Mouse (Mus musculus): Measurements from ENCODE around the gene Tob1.

Tob1 gene

DNA sequence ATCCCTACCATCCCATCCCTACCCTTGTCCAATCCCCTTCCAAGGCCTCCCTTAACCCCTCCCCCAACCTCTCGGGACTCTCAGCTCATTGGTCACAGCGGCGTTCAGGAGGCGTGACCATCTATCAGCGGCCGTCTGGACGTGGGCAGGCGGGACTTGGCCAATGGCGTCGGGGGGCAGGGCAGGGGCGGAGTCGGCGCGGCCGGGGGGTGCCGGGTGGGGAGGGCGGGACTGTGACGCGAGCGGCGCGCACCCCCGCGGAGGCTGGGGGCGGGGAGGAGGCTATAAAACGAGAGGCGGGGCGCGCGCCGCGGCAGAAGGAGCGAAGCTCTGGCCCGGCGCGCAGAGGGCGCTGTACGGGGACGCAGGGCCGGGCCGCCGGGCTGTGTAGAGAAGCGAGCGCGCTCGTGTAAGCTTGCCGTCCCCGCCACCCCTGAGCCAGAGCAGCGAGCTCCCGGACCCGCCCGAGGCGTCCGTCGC is at the start of gene Tob1:
Gene Tob1 (plus strand): TSS at position 331 of the 480 bp plus-strand sequence.
- in situ Hi-C loops (cut with MboI, MseI) = no loop called here

DNA sequence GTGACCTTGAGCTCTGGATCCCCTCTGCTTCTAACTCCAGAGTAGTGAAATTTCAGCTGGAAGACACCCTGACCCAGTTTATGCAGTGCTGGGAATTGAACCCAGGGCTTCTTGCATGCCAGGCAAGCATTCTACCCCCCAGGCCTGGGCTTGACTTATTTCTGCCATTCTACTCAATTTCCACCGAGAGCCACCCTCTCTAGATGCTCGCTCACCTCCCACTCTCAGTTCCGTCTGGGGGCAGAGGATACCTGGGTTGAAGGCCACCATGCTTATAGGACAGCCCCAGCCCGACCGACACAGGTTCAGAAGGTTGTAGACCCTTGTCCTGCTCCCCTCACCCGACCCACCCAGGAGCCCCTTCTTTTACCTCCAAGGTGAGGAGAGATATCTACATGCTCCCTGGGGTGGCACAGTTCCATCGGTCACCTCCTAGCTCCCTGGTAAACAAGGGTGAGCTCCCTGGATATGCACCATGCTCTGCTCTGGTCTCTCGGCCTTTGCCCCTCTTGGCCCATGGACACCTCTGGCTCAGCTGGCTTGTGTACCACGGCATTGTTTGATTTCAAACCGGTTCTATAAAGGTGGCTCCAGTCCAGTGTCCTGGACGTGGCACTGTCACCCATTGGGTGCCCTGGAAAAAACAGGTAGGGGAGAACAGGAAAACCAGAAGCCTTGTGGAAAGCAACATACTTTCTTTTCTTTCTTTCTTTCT is 49.2 kb upstream of the Tob1 start:
- in situ Hi-C loops (cut with MboI, MseI) = no loop called here

- in situ Hi-C loops (cut with MboI, MseI) = no loop called here
These were observed 48.1 kb upstream of the Tob1 start for GRCm38 (mm10) chr11:94163005-94163767.

DNA sequence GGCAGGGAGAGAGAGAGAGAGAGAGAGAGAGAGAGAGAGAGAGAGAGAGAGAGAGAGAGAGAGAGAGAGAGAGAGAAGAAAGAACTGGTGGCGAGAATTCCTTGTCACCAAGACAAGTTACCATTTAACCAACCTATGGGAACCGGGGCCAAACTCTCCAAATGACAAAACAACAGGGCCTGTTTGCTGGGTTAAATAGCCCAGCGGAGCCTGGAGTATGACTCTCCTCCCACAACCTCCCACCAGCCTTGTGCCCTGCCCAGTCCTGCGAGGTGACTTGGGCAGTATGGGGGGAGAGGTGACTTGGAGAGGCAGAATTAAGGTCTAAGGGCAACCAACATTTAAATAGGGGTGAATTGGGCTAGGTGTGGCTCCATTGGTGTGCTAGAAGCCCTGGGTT is 45.5 kb upstream of the Tob1 start:
- in situ Hi-C loops (cut with MboI, MseI) = no loop called here

GRCm38 (mm10) chr11:94168238-94168637 is 43.0 kb upstream of the Tob1 start:
- in situ Hi-C loops (cut with MboI, MseI) = no loop called here

DNA sequence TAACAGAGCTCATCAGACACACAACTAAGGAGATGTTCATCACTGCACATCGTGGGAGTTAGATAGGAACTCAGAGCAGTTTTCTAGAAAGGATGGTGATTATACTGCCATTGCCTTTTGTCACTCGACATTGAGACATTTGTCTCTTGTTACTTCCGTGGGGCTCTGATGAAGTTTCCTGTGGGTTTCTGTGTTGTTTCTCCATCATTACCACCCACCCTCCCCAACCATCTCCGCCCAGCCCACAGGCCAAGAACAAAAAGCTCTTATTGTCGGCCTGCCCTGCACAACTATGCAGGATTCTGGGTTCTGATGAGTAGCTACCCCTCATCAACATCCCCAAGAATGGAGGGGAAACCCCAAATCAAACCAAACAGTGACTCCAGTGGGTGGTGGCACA is 41.7 kb upstream of the Tob1 start:
- in situ Hi-C loops (cut with MboI, MseI) = no loop called here

GRCm38 (mm10) chr11:94171691-94172090 is 39.6 kb upstream of the Tob1 start:
- in situ Hi-C loops (cut with MboI, MseI) = no loop called here

GRCm38 (mm10) chr11:94172186-94172585 is 39.1 kb upstream of the Tob1 start:
- in situ Hi-C loops (cut with MboI, MseI) = no loop called here

- in situ Hi-C loops (cut with MboI, MseI) = no loop called here
These were observed 37.5 kb upstream of the Tob1 start for GRCm38 (mm10) chr11:94173726-94174146.

GRCm38 (mm10) chr11:94175288-94175687 is 36.0 kb upstream of the Tob1 start:
- in situ Hi-C loops (cut with MboI, MseI) = no loop called here

DNA sequence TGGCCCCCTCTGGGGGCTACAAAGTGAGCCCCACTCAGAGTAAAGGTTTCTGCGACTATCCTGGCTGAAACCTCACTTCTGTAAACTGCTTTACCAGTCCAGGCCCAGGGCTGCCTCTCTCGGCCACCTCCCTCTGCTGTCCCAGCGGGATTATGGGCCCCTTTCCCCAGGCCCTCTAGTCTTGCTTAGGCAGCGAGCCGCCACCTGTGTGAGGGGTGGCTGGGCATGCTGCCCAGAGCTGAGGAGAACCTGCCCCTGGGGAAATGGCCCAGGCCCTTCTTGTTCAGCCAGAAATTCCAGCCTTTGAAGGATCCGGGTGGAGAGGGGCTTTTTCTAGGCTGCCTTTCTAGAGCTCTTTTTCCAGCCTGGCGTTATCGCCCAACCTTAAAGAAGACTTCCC is 35.6 kb upstream of the Tob1 start:
- in situ Hi-C loops (cut with MboI, MseI) = no loop called here

DNA sequence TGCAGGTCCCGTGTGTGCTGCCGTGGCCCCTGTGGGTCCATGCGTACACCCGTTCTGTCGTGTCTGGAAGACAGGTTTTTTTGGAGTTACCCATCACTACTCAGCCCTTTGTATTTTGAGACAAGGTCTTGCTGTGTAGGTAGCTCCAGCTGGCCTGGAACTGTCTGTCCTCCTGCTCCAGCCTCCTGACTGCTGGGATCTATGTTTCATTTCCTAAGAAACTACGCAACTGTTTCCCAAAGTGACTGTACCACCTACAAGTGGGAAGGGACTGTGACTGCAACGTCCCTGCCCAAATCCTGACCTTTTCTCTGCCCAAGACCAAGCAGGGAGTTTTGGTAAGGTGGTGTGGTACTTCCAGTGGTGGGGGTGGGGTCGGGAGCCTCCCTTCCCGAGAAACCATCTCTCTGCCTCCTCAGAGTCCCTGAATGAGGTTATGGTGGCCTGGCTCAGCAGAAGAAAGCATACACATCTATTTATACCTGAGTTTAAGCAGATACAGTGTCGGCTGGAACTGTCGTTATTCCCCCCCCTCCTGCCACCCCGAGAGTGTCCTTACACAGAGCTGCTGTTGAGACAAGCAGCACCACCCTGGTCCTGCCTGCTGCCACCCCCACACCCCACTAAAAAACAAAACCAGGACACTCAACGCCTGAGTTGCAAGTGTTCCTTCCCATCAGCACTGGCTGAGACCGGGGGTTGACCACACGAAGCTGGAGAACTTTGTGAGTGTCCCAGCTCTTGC is 33.2 kb upstream of the Tob1 start:
- in situ Hi-C loops (cut with MboI, MseI) = no loop called here

DNA sequence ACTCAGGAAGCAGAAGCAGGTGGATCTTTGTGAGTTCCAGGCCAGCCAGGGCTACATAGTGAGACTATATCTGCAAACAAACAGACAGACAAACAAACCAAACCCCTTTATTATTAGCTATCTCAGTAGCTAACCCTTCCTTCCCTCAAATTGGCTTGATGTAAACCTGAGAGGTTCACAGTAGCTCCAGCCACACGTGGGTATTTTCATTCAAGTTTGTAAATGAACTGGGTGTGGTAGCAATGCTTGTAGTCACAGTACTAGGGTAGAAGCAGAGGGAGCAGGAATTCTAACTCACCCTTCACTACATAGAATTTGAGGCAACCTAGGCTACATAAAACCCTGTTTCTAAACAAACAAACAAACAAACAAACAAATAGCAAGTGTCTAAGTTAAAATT is 31.5 kb upstream of the Tob1 start:
- in situ Hi-C loops (cut with MboI, MseI) = no loop called here

DNA sequence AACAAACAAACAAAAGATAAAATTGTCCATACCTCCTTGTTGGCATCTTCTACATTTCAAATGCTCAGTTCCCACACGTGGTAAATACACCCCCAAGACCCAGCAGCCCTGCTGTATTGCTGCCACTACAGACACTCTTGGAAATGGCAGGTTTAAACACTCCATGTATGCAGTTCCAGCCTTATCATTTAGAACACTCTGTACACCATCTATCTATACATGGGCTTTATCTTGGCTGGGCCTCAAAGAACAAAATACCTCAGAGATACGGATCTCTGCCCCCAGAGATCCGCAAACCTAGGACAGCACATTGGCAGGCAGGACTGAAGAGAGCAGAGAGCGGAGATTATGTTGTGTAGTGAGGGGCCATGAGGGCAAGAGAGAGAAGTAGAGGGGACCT is 31.1 kb upstream of the Tob1 start:
- in situ Hi-C loops (cut with MboI, MseI) = no loop called here

DNA sequence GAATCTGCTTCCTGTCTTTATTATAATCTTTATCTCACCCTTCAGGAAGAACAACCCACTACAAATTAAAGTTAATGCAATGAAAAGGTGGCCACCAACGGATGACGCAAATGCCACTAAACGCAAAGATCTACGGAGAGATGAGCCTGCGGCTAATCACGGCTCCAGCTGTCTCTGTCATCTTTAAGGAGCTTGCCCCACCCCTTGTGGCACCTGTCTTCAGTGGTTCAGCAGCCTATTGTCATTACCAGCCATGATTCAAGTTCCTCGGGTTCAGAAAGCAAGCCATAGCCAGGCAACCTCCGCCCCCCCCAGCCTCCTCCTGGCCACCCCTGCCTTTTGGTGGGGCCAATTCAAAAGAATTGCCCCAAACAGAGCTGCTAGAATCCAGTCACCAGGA is 29.6 kb upstream of the Tob1 start:
- in situ Hi-C loops (cut with MboI, MseI) = no loop called here

DNA sequence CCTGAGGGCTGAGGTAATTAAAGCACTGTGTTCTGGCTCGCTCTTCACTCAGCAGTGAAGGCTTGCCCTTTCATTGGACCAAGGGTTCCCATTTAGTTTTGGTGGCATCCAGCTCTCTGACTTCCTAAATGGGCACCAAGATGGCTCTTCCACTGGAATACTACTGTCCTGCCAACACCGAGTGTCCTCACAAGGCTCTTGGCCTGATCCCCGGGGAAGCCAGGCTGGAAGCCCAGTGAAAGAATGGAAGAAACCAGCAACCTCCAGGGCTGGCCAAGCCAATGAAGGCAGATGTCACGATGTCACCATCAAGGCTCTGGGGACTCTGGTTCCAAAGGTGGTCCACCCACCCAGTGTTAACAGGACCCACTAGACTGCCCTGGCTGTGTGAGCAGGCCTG is 28.5 kb upstream of the Tob1 start:
- in situ Hi-C loops (cut with MboI, MseI) = no loop called here

DNA sequence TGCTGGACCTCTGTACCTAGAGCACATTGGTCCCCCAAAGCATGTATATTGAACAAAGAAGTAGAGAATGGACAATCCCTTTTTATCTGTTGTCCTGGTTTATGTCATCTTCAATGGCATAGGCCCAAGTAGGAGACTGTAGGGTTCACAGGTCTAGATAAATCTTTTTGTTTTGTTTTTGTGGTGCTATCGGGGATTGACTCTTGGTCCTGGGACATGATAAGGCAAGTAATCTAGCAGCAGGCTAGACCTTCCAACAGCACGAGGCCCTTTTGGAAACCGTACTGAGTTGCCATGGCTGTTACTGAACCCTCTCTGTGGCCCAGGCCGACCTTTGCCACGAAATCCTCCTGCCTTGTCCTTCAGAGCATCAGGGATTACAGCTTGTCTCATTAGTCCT is 28.1 kb upstream of the Tob1 start:
- in situ Hi-C loops (cut with MboI, MseI) = no loop called here

- in situ Hi-C loops (cut with MboI, MseI) = no loop called here
These were observed 27.6 kb upstream of the Tob1 start for GRCm38 (mm10) chr11:94183671-94184070.

DNA sequence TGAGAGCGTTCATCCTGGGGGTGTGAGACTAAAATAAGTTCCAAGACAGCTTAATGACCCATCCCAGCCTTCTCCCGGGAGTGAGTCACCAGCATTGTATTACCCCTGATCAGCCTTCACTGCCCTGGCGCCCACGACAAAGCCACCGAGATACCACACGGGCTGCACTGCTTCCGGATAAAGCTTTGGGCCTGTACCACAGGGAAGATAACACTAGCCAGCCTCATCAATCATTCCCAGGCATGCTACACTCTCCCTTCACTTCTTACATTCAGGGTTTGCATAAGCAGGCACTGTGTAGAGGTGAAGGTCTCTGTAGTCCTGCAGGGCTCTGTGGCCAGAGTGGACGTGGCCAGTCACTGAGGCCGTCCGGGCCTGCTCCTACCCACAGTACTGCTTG is 21.7 kb upstream of the Tob1 start:
- in situ Hi-C loops (cut with MboI, MseI) = no loop called here

- in situ Hi-C loops (cut with MboI, MseI) = no loop called here
These were observed 20.6 kb upstream of the Tob1 start for GRCm38 (mm10) chr11:94190665-94191064.

DNA sequence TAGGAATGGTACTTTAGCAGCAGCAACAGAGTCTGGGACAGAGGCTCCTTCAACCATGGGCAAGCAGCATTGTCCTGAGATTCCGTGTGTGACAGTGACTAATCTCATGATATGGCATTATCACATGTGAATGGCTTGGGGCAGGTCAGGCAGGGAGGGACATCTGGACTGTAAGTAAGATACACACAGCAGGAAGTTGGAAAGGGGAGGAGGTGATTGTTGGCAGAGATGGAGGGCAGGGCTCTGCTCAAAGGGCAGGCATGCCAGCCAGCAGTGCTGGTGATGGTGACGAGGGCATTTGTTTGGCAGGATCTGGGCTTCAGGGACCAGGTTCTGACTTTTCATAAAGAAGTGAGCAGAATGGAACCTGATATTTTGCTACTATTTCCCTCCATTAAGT is 18.1 kb upstream of the Tob1 start:
- in situ Hi-C loops (cut with MboI, MseI) = no loop called here

DNA sequence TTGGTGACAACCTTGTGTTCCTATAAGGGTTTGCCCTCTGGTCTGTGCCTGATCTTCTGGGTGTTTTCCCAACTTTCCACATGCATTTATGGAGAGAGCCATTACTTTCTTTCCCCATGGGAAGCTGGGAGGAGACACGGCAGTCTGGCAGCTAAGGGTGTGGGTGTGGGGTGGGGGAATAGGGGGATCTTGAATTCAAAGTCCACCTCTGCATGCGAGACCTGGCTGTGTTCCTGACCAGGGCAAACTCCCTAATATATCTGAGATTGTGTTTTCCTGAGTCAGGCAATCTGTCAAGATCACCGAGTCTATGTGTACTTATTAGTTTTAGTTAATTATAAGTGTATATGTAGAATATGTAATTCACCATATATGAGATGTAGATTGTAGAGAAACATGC is 14.9 kb upstream of the Tob1 start:
- in situ Hi-C loops (cut with MboI, MseI) = no loop called here
